Mouse (Mus musculus): ENCODE data around the gene Slc26a8. TPM values are rescaled to one million over a fixed set of nuclear protein-coding genes. Genes with fewer than 3 reads are reported as not detected.
A peak's percentile ranks its signal among the peaks of the same experiment; 100 is the strongest.

Gene Slc26a8
- polyA plus RNA-seq, 1 experiment from 2014 or later: 0.47 TPM

GRCm38 (mm10) chr17:28621381-28622299 lies 68.4 kb downstream of the Slc26a8 start:
- H3K36me3 ChIP-seq (ENCODE audit: control insufficient read depth, insufficient read depth): 0 out of 2 replicates have a peak, but pooled peaks cover 6% of the 10 kb centered on the region
- peak overlapping the region; percentile 72 for H3K4me2 ChIP-seq (ENCODE audit: low read depth, low read length)
- H3K27ac ChIP-seq (ENCODE audit: low read length): peak overlapping the region; percentile 84
- H3K9me3 ChIP-seq (replicated peaks; ENCODE audit: control insufficient read depth, low read length): no peaks in the 10 kb centered on the region
- under 1% methylated on average over 77 of the region's 78 CpGs for WGBS
- no peaks in the 10 kb centered on the region for H3K27me3 ChIP-seq (ENCODE audit: control insufficient read depth, insufficient read depth, low read length)
- H3K4me3 ChIP-seq (ENCODE audit: low read length): peak overlapping the region; percentile 99
- peak overlapping the region; percentile 98 for H3K9ac ChIP-seq (ENCODE audit: low read length)
- H3K4me1 ChIP-seq (ENCODE audit: control insufficient read depth, insufficient read depth, low read length): peaks cover 15% of the 10 kb centered on the region
- ATAC-seq (replicated peaks; ENCODE audit: extremely low read depth, insufficient read depth, low FRiP score): peak; percentile 71

- H3K4me1 ChIP-seq (ENCODE audit: control insufficient read depth, insufficient read depth, low read length): peaks cover 15% of the 10 kb centered on the region
- H3K9ac ChIP-seq (ENCODE audit: low read length): no peak overlapping the region
- H3K4me3 ChIP-seq (ENCODE audit: low read length): no peak overlapping the region
- no peaks in the 10 kb centered on the region for H3K27me3 ChIP-seq (ENCODE audit: control insufficient read depth, insufficient read depth, low read length)
- no peaks in the 10 kb centered on the region for H3K9me3 ChIP-seq (replicated peaks; ENCODE audit: control insufficient read depth, low read length)
- no peak for ATAC-seq (replicated peaks; ENCODE audit: extremely low read depth, insufficient read depth, low FRiP score)
- H3K27ac ChIP-seq (ENCODE audit: low read length): no peak overlapping the region
- WGBS: 95% methylated on average over 1 of the region's 1 CpGs
- H3K36me3 ChIP-seq (ENCODE audit: control insufficient read depth, insufficient read depth): peaks cover 14% of the 10 kb centered on the region
- no peak overlapping the region for H3K4me2 ChIP-seq (ENCODE audit: low read depth, low read length)
Measured at GRCm38 (mm10) chr17:28618775-28619174, 71.3 kb downstream of the Slc26a8 start.

GRCm38 (mm10) chr17:28618124-28618523 lies 71.9 kb downstream of the Slc26a8 start:
- Histone ChIP-seq H3K4me1 (ENCODE audit: control insufficient read depth, insufficient read depth, low read length) (peaks cover 15% of the 10 kb centered on the region), H3K27me3 (ENCODE audit: control insufficient read depth, insufficient read depth, low read length) (no peaks in the 10 kb centered on the region), H3K4me3 (ENCODE audit: low read length) (no peak overlapping the region), H3K27ac (ENCODE audit: low read length) (no peak overlapping the region), H3K9ac (ENCODE audit: low read length) (no peak overlapping the region), H3K9me3 (replicated peaks; ENCODE audit: control insufficient read depth, low read length) (no peaks in the 10 kb centered on the region), H3K4me2 (ENCODE audit: low read depth, low read length) (no peak overlapping the region), H3K36me3 (ENCODE audit: control insufficient read depth, insufficient read depth) (peaks cover 14% of the 10 kb centered on the region)
- no peak for ATAC-seq (replicated peaks; ENCODE audit: extremely low read depth, insufficient read depth, low FRiP score)
- 77% methylated on average over 7 of the region's 7 CpGs for WGBS

GRCm38 (mm10) chr17:28617636-28618035 lies 72.4 kb downstream of the Slc26a8 start:
- H3K4me3 ChIP-seq (ENCODE audit: low read length): no peak overlapping the region
- no peak overlapping the region for H3K4me2 ChIP-seq (ENCODE audit: low read depth, low read length)
- H3K9me3 ChIP-seq (replicated peaks; ENCODE audit: control insufficient read depth, low read length): no peaks in the 10 kb centered on the region
- H3K4me1 ChIP-seq (ENCODE audit: control insufficient read depth, insufficient read depth, low read length): peaks cover 14% of the 10 kb centered on the region
- WGBS: 83% methylated on average over 10 of the region's 10 CpGs
- ATAC-seq (replicated peaks; ENCODE audit: extremely low read depth, insufficient read depth, low FRiP score): no peak
- H3K36me3 ChIP-seq (ENCODE audit: control insufficient read depth, insufficient read depth): peaks cover 14% of the 10 kb centered on the region
- H3K27ac ChIP-seq (ENCODE audit: low read length): no peak overlapping the region
- H3K27me3 ChIP-seq (ENCODE audit: control insufficient read depth, insufficient read depth, low read length): no peaks in the 10 kb centered on the region
- H3K9ac ChIP-seq (ENCODE audit: low read length): no peak overlapping the region

- H3K9me3 ChIP-seq (replicated peaks; ENCODE audit: control insufficient read depth, low read length): no peaks in the 10 kb centered on the region
- no peak overlapping the region for H3K27ac ChIP-seq (ENCODE audit: low read length)
- H3K4me1 ChIP-seq (ENCODE audit: control insufficient read depth, insufficient read depth, low read length): peaks cover 2% of the 10 kb centered on the region
- no peak overlapping the region for H3K9ac ChIP-seq (ENCODE audit: low read length)
- WGBS: 89% methylated on average over 4 of the region's 4 CpGs
- H3K4me2 ChIP-seq (ENCODE audit: low read depth, low read length): no peak overlapping the region
- ATAC-seq (replicated peaks; ENCODE audit: extremely low read depth, insufficient read depth, low FRiP score): no peak
- peaks cover 14% of the 10 kb centered on the region for H3K36me3 ChIP-seq (ENCODE audit: control insufficient read depth, insufficient read depth)
- H3K27me3 ChIP-seq (ENCODE audit: control insufficient read depth, insufficient read depth, low read length): no peaks in the 10 kb centered on the region
- no peak overlapping the region for H3K4me3 ChIP-seq (ENCODE audit: low read length)
Measured at GRCm38 (mm10) chr17:28615332-28615731, 74.7 kb downstream of the Slc26a8 start.

DNA sequence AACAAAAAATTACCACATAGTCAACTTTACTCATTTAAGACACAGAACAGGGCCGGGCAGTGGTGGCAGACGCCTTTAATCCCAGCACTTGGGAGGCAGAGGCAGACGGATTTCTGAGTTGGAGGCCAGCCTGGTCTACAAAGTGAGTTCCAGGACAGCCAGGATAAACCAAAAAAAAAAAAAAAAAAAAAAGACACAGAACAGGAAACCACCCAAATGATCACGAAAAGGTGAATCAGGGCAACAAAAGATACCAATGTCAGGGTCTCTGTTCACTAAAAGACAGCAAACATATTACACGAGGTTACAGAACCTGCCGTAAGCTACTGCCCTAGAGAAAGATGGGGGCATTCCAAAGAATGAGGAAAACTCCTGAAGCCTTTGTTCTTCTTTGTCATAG lies 76.9 kb downstream of the Slc26a8 start:
- WGBS: 75% methylated on average over 6 of the region's 6 CpGs
- Histone ChIP-seq H3K36me3 (ENCODE audit: control insufficient read depth, insufficient read depth) (peaks cover 8% of the 10 kb centered on the region), H3K9ac (ENCODE audit: low read length) (no peak overlapping the region), H3K27ac (ENCODE audit: low read length) (no peak overlapping the region), H3K4me1 (ENCODE audit: control insufficient read depth, insufficient read depth, low read length) (no peaks in the 10 kb centered on the region), H3K4me3 (ENCODE audit: low read length) (no peak overlapping the region), H3K9me3 (replicated peaks; ENCODE audit: control insufficient read depth, low read length) (no peaks in the 10 kb centered on the region), H3K4me2 (ENCODE audit: low read depth, low read length) (no peak overlapping the region), H3K27me3 (ENCODE audit: control insufficient read depth, insufficient read depth, low read length) (no peaks in the 10 kb centered on the region)
- no peak for ATAC-seq (replicated peaks; ENCODE audit: extremely low read depth, insufficient read depth, low FRiP score)

GRCm38 (mm10) chr17:28612603-28613002 lies 77.4 kb downstream of the Slc26a8 start:
- 63% methylated on average over 2 of the region's 2 CpGs for WGBS
- H3K9me3 ChIP-seq (replicated peaks; ENCODE audit: control insufficient read depth, low read length): no peaks in the 10 kb centered on the region
- no peak for ATAC-seq (replicated peaks; ENCODE audit: extremely low read depth, insufficient read depth, low FRiP score)

GRCm38 (mm10) chr17:28609543-28609942 lies 80.5 kb downstream of the Slc26a8 start:
- ATAC-seq (replicated peaks; ENCODE audit: extremely low read depth, insufficient read depth, low FRiP score): no peak
- Histone ChIP-seq H3K27me3 (ENCODE audit: control insufficient read depth, insufficient read depth, low read length) (no peaks in the 10 kb centered on the region), H3K4me3 (ENCODE audit: low read length) (no peak overlapping the region), H3K36me3 (ENCODE audit: control insufficient read depth, insufficient read depth) (peaks cover 16% of the 10 kb centered on the region), H3K4me2 (ENCODE audit: low read depth, low read length) (no peak overlapping the region), H3K9ac (ENCODE audit: low read length) (no peak overlapping the region), H3K4me1 (ENCODE audit: control insufficient read depth, insufficient read depth, low read length) (no peaks in the 10 kb centered on the region), H3K27ac (ENCODE audit: low read length) (no peak overlapping the region), H3K9me3 (replicated peaks; ENCODE audit: control insufficient read depth, low read length) (no peaks in the 10 kb centered on the region)
- WGBS: 67% methylated on average over 3 of the region's 3 CpGs

More at GRCm38 (mm10) chr17:28612603-28613002, 77.4 kb downstream of the Slc26a8 start:
- Histone ChIP-seq H3K9ac (ENCODE audit: low read length) (no peak overlapping the region), H3K4me3 (ENCODE audit: low read length) (no peak overlapping the region), H3K36me3 (ENCODE audit: control insufficient read depth, insufficient read depth) (peaks cover 12% of the 10 kb centered on the region), H3K4me1 (ENCODE audit: control insufficient read depth, insufficient read depth, low read length) (no peaks in the 10 kb centered on the region), H3K4me2 (ENCODE audit: low read depth, low read length) (no peak overlapping the region), H3K27me3 (ENCODE audit: control insufficient read depth, insufficient read depth, low read length) (no peaks in the 10 kb centered on the region), H3K27ac (ENCODE audit: low read length) (no peak overlapping the region)

DNA sequence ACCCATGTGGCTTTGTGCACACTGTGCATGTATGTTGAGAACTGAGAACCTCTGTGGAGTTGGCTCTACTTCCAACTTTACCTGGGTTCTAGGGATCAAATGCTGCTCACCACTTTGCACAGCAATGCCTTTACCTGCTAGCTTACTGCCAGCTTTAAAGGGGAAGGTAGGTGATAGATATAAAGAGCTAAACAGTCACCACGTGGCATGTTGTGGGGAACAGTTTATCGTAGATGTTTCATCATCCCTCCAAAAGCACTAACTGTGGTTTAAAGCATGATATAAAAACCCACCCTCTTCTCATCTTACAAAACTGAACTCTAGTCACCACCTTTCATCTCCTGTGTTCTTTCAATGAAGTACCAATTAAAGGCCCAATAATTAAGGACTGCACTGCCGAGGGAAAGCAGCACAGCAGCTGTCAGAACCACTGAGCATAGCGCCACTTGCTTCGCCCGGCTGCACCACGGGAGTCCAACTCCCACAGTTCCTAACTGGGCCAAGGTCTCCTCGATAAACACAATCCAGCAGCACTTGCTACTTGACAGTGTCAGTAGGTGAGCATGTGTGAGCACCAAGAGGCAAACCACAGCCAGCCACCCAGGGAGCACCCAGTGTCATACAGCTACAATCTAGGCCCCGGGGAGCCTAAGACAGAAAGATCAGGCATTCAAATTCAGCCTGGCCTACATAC lies 88.3 kb downstream of the Slc26a8 start:
- H3K4me2 ChIP-seq (ENCODE audit: low read depth, low read length): no peak overlapping the region
- 91% methylated on average over 9 of the region's 9 CpGs for WGBS
- no peaks in the 10 kb centered on the region for H3K9me3 ChIP-seq (replicated peaks; ENCODE audit: control insufficient read depth, low read length)
- no peak for ATAC-seq (replicated peaks; ENCODE audit: extremely low read depth, insufficient read depth, low FRiP score)
- no peak overlapping the region for H3K27ac ChIP-seq (ENCODE audit: low read length)
- no peak overlapping the region for H3K4me3 ChIP-seq (ENCODE audit: low read length)
- H3K4me1 ChIP-seq (ENCODE audit: control insufficient read depth, insufficient read depth, low read length): no peaks in the 10 kb centered on the region
- no peaks in the 10 kb centered on the region for H3K27me3 ChIP-seq (ENCODE audit: control insufficient read depth, insufficient read depth, low read length)
- peaks cover 61% of the 10 kb centered on the region for H3K36me3 ChIP-seq (ENCODE audit: control insufficient read depth, insufficient read depth)
- H3K9ac ChIP-seq (ENCODE audit: low read length): no peak overlapping the region
